Mouse (Mus musculus) A20 (cell line): ENCODE results near the gene Krt2.

ENCODE experiments used
- DNase-seq: peaks from one replicate; pipeline ENCODE4 v3.0.0-alpha.2; 2011; ENCODE audit warnings: low read depth, low spot score

Krt2 gene

DNA sequence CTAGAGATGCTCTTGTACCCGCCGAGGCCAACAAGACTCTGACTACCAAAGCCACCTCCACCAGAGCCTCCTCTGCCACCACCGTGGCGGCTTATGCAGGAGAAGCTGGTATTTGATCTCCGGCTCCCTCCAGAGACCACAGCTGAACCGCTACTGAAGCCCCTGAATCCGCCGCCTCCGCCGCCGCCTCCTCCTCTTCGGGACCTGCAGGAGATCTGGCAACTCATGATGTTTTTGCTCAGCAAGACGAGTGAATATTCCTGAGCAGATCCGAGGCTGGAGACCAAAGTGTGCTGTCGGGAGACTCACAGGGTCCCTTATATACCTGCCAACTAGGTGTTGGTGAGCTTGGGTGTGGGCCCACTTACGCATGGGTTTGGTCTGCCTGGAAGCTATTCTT, at the start of gene Krt2:
Krt2 (minus strand) TSS at position 295 of the 400 bp plus-strand sequence.
- DNase-seq: no peak

DNA sequence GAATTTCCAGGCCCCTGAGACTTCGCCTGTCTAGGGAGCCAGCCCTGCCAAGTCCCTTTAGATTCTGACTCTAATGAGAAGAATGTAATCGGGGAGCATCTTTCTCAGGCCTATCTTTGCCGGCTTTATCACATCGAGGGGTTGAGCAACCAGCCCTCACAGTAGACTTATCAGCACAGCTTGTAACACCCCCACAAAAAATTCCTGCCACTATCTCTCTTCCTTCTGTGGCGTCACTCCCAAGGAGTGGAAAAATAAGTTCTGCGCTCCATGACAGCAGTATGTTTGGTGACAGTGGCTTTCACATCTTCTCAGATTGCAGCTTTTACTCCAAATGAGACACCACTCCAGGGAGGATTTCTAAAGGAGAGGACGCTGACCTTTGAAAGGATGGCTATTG, 48.8 kb upstream of the Krt2 start:
- DNase-seq: no peak

DNA sequence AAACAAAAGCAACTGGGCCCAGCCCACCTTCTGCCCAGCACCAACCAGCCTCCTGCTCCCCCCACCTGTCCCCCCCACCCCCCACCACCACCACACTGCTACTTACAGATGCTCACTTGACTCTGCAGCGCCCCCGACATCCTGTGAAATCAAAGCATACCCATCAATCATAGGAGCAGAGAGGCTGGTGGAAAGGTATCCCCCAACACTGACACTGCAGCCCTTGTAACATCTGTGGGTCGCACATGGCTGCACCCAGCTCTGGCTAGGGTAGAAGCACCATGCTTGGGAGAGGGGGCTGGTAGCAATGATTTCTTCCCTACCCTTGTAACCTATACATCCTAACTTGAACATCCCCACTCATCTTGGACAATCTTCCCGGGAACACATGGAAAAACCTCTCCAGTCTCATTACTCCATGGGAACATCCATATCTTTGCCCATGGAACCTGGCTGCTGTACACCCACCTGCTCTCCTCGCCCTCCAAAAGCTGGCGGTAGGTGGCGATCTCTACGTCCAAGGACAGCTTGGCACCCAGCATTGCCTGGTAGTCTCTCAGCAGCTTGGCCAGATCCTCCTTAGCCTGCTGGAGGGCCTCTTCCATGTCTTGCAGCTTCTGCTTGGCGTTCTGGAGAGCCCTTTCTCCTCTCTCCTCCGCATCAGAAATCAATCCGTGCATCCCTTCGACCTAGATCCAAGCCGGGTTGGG, 42.6 kb upstream of the Krt2 start:
- peak; percentile 51 for DNase-seq

DNA sequence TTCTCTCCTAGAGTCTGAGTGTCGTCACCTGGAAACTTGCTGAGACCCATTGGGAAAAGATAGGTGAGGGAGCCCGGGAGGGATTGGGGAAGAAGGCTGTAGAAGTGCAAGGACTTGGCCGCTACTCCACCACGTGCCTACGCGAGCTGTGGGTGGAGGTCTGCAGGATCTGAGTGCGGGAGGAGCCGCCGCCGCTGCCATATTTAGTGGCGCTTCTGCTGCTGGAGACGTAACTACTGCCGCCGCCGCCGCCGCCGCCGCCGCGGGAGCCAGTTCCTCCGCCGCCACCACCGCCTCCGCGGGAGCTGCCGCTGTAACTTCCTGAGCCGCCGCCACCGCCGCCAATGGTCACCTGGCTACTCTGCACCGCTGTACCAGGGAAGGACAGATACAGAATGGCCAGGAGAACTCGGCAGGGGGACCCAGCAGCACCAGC, 41.8 kb upstream of the Krt2 start:
- peak; percentile 24 for DNase-seq

DNA sequence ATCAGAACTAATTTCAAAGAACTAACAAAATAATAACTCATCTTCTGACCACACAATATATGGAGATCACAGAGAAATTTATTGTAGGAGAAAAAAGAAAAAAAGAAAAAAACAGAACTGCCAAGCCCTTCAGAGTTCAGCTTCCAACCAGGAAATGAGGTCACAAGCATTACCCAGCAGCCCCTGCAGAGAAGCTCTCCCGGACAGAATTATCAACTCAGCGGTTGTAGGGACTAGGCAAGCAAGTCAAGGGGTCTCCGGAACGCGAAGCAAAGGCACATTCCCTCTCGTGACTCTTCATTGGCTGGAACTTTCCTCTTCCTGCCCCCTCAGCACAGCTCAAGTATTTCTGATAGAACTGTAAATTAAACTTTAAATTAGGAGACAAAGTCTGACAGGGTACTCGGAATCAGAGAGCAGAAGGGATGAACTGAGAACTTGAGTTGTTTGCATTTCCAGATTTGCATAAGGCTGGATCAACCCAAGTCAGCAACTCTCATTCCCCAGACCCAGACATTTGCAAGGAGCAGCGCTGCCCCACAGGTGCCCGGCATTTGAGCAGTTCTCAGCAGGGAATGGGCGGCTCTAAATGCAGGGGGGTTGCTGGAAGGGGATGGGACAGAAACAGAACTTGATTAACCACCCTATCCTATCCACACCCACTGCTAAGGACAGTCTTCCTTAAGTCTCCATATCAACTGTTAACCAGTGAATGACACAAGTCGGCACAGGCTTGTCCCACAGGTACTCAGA, 40.9 kb upstream of the Krt2 start:
- DNase-seq: no peak

DNA sequence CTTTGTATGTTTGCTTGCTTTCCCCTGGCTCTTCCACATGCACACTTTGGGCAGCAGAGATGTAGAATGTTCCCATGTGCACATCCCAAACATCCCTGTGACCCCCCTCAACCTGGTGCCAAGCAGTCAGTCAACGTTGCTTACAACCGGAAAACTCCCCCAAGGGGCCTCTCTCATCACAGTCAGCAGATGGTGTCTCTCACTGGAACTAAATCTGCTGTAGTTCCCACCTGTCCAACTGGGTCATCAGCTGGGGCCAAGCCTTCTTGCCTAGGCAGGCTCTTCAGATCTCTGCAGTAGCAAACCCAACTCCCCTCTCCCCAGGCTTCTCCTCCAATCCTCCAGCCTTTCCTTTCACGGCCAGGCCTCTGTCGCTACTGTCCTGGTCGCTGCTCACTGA, 38.7 kb upstream of the Krt2 start:
- no peak for DNase-seq

DNA sequence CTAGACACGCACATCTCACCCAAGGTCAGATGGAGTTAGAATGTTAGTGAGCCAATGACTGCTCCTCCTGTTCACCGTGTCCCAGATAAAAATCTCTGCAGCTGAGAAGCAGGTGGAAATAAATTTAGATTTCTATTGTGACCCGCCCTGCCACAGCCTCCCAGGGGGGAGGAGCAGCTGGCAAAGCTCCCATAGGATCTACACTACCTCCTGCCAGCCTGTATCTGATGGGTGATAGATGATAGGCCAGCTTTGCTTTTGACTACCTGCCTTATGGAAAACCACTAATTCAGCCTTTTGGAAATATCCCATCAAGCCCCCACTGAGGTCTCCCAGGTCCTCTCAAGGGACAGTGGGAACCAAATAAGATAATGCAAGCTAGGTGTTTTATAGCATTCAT, 37.8 kb upstream of the Krt2 start:
- no peak for DNase-seq

DNA sequence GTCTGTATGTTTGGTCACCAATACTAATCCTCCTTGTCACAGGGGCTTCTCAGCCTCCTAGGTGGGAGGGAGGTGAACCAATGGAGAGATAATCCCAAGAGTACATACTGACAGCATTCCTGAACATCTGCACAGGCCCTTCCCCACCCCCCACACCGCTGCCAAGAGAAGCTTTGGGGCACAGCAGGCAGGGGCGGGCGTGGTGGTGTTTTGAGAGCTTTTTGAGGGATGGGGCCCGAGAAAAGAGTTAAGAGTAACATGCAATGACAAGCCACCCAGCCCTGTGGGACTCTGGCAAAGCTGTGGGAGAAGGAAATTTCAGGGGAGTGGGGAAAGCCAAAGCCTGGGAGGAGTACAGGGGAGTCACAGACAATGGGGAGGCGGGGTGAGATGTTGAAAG, 36.3 kb upstream of the Krt2 start:
- DNase-seq: no peak

DNA sequence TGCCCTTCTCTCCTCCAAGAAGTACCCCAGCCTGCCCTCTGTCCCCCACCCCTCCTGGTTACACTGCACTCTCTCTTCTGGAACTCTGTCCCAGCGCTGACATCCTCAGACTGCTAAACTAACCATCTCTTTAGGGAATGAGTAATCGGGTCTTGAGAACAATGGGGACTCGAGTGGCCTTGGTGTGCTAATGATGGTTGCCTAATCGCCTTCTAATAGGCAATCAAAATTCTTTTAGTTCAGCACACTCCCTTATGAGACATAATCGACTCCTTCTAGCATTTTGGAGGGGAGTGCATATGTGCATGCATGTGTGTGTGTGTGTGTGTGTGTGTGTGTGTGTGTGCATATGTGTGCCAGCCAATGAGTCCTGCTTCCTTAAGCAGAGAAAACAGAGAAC, 34.6 kb upstream of the Krt2 start:
- no peak for DNase-seq

DNA sequence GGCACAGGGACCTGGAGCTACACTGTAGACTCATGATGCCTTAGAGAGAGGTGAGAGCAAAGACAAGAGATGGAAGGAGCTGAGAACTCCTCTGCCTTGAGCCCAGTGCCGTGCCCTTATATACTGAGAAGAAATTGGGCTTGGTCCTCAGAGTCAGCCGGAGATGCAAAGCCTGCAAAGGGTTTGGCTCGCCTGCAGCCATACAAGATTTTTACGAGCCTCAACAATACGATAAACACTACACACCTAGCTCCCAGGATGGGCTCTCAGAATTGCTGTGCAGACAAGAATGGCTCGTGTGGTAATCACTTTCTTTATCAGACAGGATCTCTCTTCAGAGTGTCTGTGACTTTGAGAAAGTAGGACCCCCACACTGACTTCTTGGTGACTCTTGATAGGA, 32.7 kb upstream of the Krt2 start, which contains the start of gene Krt1:
Krt1 (minus strand) TSS at position 101 of the 400 bp plus-strand sequence.
- DNase-seq: no peak

DNA sequence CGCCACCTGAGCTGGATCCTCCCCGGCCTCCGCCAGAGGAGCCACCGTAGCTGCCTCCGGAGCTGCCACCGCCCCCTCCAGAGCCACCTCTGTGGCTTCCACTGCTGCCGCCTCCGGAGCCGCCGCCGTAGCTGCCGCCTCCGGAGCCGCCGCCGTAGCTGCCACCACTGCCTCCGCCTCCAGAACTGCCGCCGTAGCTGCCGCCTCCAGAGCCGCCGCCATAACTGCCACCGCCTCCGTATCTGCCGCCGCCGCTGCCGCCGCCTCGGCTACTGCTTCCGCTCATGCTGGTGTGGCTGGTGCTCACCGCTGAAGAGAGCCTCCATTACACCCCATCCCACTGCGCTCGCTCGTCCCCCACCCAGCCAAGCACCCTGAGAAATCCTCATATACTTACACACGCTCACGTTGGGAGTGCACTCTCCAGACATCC, 28.0 kb upstream of the Krt2 start:
- DNase-seq: peak; percentile 4

DNA sequence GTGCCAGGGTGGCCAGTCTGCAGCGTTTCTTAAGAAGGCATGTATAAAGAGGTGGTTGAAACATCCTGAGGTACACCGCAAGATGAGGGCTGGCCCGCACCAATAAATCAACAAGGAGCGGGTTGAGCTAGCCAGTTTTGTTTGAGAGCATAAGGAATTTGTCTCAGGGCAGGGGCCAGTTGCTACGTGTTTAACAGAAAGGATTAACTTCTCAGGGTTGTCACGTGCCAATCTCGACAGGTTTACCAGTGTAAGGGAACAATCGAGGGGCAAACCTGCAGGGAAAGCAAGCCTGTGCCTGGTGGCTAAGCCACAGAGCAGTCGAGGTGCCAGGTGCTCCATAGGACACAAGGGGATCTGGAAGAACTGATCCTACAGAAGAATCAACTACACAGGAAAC, 25.2 kb upstream of the Krt2 start:
- DNase-seq: no peak

DNA sequence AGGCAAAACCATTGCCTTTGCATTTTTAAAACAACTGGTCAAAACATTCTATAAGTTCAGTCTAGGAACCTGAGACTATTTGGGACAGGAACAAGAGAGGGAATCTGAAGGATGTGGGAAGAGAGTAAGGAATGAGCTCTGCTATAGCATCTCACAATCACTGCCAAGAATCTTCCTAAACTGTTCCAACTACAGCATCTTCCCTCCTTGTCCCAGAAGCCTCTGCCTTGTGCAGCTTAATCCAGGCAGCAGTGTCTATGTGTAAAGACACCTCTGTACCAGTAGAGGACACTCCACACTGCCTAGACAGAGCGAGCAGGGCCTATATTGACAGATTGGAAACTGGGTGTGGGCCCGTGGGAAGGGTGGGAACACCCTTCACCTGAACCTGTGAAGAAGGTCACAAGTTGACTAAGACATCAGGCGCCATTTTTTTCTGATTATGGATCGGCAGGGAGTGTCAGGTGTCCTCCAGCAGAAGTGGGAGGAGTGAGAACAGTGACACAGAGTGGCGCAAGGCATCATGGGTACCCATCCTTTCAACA, 16.9 kb upstream of the Krt2 start:
- peak; percentile 39 for DNase-seq

DNA sequence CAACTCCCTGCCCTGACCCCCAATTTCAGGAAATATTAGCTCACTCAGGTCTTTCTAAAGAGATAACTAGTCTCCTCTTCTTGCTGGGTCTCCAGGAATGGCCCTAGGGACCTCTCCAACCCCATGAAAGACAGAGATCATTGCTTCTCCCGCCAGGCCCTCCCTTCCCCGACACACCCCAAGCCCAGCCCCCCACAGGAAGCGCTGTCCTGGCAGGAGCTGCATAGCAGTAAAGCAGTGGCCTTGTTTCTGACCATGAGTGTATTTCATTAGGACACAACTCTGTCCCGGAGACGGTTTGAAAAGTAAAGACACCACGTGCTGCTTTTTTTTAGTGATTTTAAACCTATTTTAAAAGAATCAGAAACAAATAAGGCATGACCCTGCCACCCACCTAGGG, 15.2 kb upstream of the Krt2 start:
- DNase-seq: no peak

DNA sequence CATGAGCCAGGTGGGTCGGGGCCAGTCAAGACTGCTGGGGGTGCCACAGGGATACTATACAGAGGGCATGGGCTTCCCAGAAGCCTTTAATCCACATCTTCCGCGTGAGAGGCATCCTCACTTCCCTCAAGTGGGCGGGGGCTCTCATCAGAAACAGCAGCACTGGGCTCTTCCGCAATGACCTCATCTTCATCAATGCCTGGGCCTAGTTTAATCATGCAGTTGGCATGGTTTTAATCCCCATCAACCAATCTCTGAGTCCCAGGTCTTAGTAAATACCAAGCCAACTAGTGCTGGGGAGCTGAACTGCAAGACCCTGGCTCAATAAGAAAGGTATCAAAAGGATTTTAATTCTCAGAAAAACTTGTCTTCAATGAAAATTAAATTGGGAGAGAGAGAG, 11.5 kb upstream of the Krt2 start:
- no peak for DNase-seq

DNA sequence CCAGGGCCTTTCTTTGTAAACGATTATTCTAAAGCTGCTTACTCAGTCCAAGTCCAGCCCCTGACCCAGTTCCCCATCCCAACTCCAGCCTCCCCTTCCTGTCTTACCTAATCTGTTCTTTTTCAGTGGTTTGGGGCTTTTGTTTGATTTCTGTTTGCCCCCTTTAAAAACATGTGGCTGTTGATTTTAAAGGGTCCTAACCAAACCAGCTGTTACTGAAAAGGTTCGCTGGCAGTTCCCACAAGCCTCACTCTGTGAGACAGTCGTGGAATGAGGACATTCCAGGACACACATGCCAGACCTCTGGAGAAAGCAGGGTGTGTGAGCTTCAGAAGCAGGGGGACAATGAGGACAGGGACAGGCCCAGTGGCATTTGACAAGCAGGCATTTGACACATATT, 3.8 kb upstream of the Krt2 start:
- no peak for DNase-seq

DNA sequence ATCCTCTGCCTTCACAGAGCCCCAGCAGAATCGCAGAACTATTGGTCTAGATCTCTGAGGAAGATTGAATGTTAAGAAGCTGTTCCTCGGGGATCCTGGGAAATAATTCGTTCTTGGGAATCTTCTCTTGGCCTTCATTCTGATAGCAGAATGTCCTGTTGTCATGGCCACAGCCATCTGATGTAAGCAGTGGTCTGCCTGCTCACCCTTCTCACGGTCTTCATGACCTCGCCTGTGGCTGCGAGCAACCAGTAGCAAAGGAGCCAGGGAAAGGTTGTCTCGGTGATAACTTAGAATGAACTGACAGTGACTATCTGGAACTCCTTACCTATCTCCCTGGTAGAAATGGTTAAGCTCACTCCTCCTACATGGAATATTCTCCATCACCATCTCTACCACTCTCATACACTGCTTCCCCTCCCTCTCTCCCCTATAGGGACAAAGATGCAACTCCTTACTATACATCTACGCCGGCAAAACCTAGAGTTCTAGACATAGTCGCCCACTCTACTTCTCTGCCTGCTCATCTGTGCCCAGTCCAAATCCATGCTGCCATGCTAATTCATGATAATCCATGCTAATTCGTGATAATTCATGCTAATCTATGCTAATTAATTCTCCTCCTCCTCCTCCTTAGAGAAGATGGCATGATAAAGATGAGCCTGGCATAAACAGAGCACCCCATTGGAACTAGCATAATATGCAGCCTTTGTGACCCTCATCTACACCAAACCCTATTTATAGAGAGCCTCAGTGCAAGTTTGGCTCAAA, 14.7 kb downstream of the Krt2 start:
- no peak for DNase-seq

DNA sequence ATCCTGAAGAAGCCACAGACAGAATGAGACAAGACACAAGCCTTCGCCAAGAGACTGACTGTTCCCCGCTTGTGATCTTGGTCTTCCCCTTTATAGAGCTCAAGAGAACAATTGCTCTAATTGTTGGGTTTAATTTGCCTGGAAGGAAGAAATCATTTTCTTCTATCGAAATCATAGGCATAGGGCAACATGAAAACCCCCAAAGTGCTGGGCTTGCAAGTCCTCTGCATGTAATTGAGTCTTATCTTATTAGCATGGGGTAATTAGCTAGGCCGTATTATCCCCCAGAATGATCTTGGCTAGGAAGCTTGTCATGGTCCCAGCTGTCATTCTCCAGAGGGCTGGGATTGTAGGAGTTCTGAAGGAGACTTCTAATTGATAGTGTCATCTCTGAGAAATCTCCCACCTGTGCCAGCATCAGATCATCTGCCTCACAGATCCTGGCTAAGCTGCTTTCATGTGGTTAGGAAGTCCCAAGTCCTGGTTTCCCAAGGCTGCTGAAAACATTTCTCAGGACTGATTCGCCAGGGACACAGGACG, 15.6 kb downstream of the Krt2 start, which contains the start of gene Krt73:
Krt73 (minus strand) TSS at position 51 of the 540 bp plus-strand sequence.
- DNase-seq: no peak

DNA sequence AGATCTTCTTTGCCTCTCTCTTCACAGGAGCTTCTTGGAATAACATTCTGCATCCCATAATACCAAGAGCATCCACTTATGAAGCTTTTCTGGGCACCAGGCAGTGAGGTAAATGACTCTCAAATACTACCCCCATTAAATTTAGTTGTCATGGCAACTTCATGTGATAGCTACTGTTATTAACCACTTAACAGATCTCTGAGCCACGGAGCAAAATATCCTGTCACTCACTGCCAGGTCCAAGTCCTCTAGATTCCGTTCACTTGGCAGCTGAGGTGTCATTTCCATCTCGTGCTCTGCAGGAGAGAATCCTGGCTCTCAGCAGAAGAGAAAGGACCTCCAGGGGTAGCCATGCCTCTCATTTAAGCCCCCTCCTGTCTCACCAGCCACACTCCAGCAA, 27.1 kb downstream of the Krt2 start:
- DNase-seq: no peak

DNA sequence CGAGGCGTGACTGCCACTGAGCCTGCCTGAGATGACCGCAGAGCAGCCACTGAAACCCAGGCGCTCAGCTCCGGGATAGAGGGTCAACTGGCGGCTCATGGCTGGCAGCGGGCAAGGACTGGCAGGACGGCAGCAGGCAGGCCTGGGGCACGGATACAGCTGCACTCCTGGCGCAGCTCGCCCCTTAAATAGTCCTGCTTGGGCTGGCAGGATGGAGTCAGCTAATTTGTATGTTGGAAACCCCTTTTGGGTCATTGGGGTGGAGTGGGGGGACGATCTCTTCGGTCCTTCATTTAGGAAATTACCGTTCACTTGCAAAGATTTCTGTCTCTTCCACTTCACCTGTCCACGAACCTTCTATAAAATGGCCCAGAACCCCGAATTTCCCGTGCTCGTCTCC, 31.6 kb downstream of the Krt2 start, which contains the start of gene Krt72:
Krt72 (minus strand) TSS at position 101 of the 400 bp plus-strand sequence.
- DNase-seq: no peak

DNA sequence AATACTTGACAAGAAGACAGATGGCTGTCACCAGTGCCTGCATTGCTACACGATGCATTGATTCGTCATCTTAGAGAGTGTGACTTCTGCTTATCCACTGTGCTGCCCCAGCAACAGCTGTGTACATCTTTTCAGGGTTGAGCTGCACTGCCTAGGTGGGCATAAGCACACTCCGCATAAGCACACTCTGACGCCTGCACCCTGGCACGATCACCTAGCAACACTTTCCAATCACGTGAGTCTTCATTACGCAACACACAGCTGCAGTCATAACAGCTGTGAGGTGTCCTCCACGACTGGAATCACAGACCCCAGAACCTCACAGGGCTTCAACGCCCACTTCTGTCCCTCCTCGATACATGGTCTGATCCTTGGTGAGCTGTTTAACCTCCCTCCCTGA, 44.5 kb downstream of the Krt2 start:
- peak; percentile 5 for DNase-seq

DNA sequence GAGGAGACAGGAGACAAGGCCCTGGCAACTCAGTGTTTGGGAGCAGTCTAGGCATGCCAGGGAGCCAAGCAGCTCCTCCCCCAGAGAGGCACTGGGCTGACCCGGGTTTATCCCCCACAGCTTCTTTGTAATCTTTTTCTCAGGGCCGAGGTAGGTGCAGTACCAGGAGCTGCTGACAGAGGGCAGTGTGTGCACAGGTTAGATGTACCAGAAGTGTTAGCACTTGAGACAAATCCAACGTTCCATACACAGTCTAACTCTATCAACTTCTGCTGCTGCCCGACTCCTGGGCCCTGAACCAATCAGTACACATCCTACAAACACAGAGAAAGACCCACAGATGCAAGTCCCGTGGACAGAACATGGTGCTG, 45.3 kb downstream of the Krt2 start:
- DNase-seq: peak; percentile 73
